Mouse (Mus musculus): ENCODE measurements around the gene Nkpd1. TPM values are rescaled to one million over a fixed set of nuclear protein-coding genes. Genes with fewer than 3 reads are reported as not detected.

Gene Nkpd1
- polyA plus RNA-seq, 1 experiment: 1.1 TPM

DNA sequence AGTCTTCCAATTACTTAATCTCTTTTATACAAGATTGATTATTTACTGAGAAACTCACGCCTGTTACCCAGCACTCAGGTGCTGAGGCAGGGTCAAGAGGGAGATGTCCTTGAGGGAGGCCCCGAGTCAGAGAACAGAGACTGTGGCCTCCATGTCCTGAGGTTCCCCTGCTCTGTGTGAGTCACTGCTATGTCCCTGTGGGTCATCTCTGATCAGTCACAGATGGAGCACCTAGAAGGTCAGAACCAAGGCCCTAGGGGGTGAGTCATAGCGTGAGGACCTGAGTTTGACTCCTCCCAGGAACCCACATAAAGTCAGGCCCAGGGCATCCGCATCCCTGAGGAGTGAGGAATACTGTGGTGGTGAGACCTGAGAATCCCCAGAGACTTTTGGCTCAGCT lies 16.0 kb upstream of the Nkpd1 start:
- no peak for DNase-seq
- H3K27me3 ChIP-seq (ENCODE audit: control insufficient read depth, insufficient read depth, low read length): no peaks in the 10 kb centered on the region
- no peak for TF ChIP-seq CTCF (IDR thresholded peaks at IDR 0.05; ENCODE audit: borderline replicate concordance, control insufficient read depth, extremely low read depth, insufficient read depth, low read length, poor library complexity)
- no peak for TF ChIP-seq POLR2A (IDR thresholded peaks at IDR 0.05; ENCODE audit: control insufficient read depth, extremely low read depth, insufficient read depth, low read length, poor library complexity)
- 0 out of 2 replicates have a peak, but pooled peaks cover 4% of the 10 kb centered on the region for H3K4me1 ChIP-seq (replicated peaks; ENCODE audit: control insufficient read depth, insufficient read depth, low read length)
- H3K4me3 ChIP-seq (ENCODE audit: control insufficient read depth, insufficient read depth, low read length): no peak overlapping the region
- H3K36me3 ChIP-seq (ENCODE audit: control insufficient read depth, insufficient read depth, low read length): no peaks in the 10 kb centered on the region
- H3K27ac ChIP-seq (ENCODE audit: control insufficient read depth, insufficient read depth, low read length): no peak overlapping the region
- 83% methylated on average over 4 of the region's 4 CpGs for WGBS

DNA sequence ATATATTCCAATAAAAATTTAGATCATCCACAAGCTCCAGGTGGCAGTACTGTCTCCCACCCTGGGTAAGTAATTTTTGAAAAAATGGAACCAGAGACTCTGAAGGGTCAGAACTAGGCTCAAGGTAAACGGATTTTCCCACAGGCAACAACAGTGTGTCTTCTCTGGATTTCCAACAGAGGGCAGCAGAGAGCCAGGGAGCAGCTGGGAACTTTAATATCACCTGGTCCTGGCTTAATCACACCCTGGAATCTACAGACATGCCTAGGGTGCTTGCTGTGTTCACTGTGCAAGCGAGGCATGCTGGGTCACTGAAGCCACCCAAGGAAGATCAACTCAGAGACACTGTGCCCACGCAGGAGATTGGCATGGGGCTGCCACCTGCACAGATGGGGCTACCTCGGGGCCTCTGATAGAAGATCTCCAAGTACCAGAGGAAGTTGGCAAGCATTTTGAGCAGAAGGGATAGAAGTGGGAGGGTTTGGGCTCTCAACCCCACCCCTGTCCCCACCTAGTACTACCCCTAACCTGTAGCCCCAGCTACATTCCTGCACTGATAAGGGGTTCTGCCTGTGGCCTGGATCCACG lies 14.1 kb upstream of the Nkpd1 start:
- H3K4me1 ChIP-seq (replicated peaks; ENCODE audit: control insufficient read depth, insufficient read depth, low read length): peaks cover 14% of the 10 kb centered on the region; the same call in 1 of the 2 replicates
- H3K27ac ChIP-seq (ENCODE audit: control insufficient read depth, insufficient read depth, low read length): no peak overlapping the region
- no peak overlapping the region for H3K4me3 ChIP-seq (ENCODE audit: control insufficient read depth, insufficient read depth, low read length)
- TF ChIP-seq POLR2A (IDR thresholded peaks at IDR 0.05; ENCODE audit: control insufficient read depth, extremely low read depth, insufficient read depth, low read length, poor library complexity): no peak
- peak; percentile 48; the same call in 1 of the 2 replicates for TF ChIP-seq CTCF (IDR thresholded peaks at IDR 0.05; ENCODE audit: borderline replicate concordance, control insufficient read depth, extremely low read depth, insufficient read depth, low read length, poor library complexity)
- WGBS: 28% methylated on average over 5 of the region's 5 CpGs
- no peaks in the 10 kb centered on the region for H3K27me3 ChIP-seq (ENCODE audit: control insufficient read depth, insufficient read depth, low read length)
- DNase-seq: peak; percentile 42
- H3K36me3 ChIP-seq (ENCODE audit: control insufficient read depth, insufficient read depth, low read length): no peaks in the 10 kb centered on the region

DNA sequence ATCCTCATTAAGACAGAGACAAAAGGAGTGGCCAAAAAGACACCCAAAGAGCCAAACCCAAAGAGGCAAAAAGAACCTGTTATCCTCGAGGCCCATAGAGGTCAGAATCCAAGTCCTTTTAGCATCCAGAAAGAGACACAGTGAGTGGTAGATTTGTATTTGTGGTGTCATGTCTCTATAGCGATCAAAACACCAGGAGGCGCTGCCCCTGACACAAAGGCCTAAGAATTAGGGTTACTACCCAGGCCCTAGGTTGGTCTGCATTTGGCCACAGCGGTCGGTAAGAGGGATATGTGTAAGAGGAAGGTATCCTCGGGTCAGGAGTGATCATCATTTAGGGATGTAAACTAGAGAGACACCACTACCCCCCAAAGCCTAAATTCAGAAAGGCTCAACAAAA lies 11.3 kb upstream of the Nkpd1 start:
- TF ChIP-seq CTCF (IDR thresholded peaks at IDR 0.05; ENCODE audit: borderline replicate concordance, control insufficient read depth, extremely low read depth, insufficient read depth, low read length, poor library complexity) (no peak), POLR2A (IDR thresholded peaks at IDR 0.05; ENCODE audit: control insufficient read depth, extremely low read depth, insufficient read depth, low read length, poor library complexity) (no peak)
- DNase-seq: no peak
- H3K4me1 ChIP-seq (replicated peaks; ENCODE audit: control insufficient read depth, insufficient read depth, low read length): peaks cover 20% of the 10 kb centered on the region

DNA sequence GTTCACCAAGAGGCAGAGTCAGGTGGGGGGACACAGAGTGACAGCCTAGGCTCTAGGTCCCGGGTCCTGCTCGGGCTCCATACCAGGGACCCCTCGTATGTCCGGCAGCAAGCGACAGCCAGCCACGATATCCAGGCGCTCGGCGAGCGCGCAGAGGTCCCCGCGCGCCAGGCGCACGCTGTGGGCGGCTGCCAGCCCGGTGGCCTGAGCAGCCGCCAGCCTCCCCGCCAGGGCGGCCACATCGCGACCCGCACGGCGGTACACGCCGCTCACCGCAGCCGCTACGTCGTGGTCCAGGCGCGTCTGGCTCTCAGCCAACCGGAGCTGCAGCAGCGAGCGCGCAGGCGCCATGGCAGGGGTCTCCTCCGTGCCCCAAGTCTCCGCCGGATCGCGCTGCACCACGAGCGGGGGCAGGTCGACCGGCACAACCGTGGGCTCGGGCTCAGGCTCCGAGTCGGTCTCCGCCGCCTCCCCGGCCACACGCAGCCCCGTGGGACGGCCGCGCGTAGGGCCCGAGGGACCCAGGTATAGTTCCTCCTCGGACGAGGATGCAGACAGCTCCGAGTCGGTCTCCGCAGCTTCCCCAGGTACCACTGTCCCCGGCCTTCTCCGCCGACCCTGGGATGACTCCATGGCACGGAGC lies 10.5 kb upstream of the Nkpd1 start:
- no peak overlapping the region for H3K27ac ChIP-seq (ENCODE audit: control insufficient read depth, insufficient read depth, low read length)
- peak; percentile 52 for DNase-seq
- 5% methylated on average over 71 of the region's 71 CpGs for WGBS
- peaks cover 20% of the 10 kb centered on the region for H3K4me1 ChIP-seq (replicated peaks; ENCODE audit: control insufficient read depth, insufficient read depth, low read length)
- no peaks in the 10 kb centered on the region for H3K27me3 ChIP-seq (ENCODE audit: control insufficient read depth, insufficient read depth, low read length)
- H3K4me3 ChIP-seq (ENCODE audit: control insufficient read depth, insufficient read depth, low read length): peak overlapping the region; percentile 95
- TF ChIP-seq CTCF (IDR thresholded peaks at IDR 0.05; ENCODE audit: borderline replicate concordance, control insufficient read depth, extremely low read depth, insufficient read depth, low read length, poor library complexity) (0 out of 2 replicates have a peak, but pooled peaks have one; percentile 11), POLR2A (IDR thresholded peaks at IDR 0.05; ENCODE audit: control insufficient read depth, extremely low read depth, insufficient read depth, low read length, poor library complexity) (0 out of 2 replicates have a peak, but pooled peaks have one; percentile 36)
- H3K36me3 ChIP-seq (ENCODE audit: control insufficient read depth, insufficient read depth, low read length): no peaks in the 10 kb centered on the region

More for the DNA sequence above, 11.3 kb upstream of the Nkpd1 start:
- no peak overlapping the region for H3K4me3 ChIP-seq (ENCODE audit: control insufficient read depth, insufficient read depth, low read length)
- no peaks in the 10 kb centered on the region for H3K36me3 ChIP-seq (ENCODE audit: control insufficient read depth, insufficient read depth, low read length)
- H3K27ac ChIP-seq (ENCODE audit: control insufficient read depth, insufficient read depth, low read length): no peak overlapping the region
- 51% methylated on average over 6 of the region's 6 CpGs for WGBS
- no peaks in the 10 kb centered on the region for H3K27me3 ChIP-seq (ENCODE audit: control insufficient read depth, insufficient read depth, low read length)

DNA sequence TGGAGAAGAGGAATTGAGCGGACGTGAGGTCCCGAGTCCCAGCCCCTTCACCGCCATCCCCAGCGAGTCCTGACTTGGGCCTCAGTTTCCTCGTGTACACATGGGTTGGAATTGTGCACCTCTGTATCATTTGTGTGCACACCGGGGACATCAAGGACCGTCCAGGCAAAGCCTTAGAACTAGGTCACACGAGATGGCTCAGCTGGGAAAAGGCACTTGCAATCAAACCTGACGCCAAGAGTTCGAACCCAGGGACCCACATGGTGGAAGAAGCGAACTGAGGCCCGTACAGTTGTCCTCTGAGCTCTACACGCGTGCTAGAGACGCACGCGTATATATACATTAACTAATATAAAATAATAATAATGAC lies 10.0 kb upstream of the Nkpd1 start:
- Histone ChIP-seq H3K4me3 (ENCODE audit: control insufficient read depth, insufficient read depth, low read length) (peak overlapping the region; percentile 95), H3K27ac (ENCODE audit: control insufficient read depth, insufficient read depth, low read length) (no peak overlapping the region), H3K4me1 (replicated peaks; ENCODE audit: control insufficient read depth, insufficient read depth, low read length) (peaks cover 20% of the 10 kb centered on the region), H3K36me3 (ENCODE audit: control insufficient read depth, insufficient read depth, low read length) (no peaks in the 10 kb centered on the region), H3K27me3 (ENCODE audit: control insufficient read depth, insufficient read depth, low read length) (no peaks in the 10 kb centered on the region)
- DNase-seq: no peak
- 8% methylated on average over 18 of the region's 18 CpGs for WGBS
- TF ChIP-seq CTCF (IDR thresholded peaks at IDR 0.05; ENCODE audit: borderline replicate concordance, control insufficient read depth, extremely low read depth, insufficient read depth, low read length, poor library complexity) (no peak), POLR2A (IDR thresholded peaks at IDR 0.05; ENCODE audit: control insufficient read depth, extremely low read depth, insufficient read depth, low read length, poor library complexity) (0 out of 2 replicates have a peak, but pooled peaks have one; percentile 4)

DNA sequence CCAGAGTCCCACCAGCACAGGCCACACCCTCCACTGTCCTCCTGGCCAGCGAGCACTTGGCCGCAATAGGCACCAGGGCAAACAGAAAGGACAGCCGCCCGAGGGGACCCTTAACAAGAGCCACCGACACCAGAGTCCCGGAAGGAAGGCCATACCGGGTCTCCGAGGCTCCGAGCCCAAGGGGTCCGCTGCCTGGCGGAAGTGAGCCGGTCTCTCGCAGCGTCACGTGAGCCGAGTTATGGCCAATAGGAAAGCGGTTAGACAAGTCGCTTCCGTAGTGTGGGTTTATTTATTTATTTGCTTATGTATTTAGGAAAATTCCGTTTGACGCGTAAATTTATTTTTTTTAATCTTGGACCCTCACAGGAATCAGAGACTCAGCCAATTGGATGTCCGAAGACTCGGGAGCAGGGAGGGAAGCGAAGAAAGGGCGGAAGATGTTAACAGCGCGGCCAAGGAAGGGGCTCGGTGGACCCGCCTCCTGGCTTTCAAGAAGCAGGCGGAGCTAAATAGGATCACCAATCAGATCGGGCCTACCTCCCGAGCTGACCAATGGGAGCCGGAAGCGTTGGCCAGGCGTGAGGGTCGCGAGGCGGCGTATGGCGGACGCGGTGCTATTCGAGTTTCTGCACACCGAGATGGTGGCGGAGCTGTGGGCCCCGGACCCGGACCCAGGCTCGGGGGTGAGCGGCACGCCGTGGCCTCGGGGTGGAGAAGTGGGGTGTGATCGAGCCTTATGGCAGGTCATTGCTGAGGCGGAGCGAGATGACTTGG lies 9.3 kb upstream of the Nkpd1 start, which contains the start of the genes Bloc1s3 and Trappc6a:
Gene Bloc1s3 (minus strand): TSS at position 218 of the 774 bp plus-strand sequence.
Gene Trappc6a (plus strand): TSS at position 246 of the 774 bp plus-strand sequence.
- peak; percentile 93 for DNase-seq
- TF ChIP-seq POLR2A (IDR thresholded peaks at IDR 0.05; ENCODE audit: control insufficient read depth, extremely low read depth, insufficient read depth, low read length, poor library complexity): peak; percentile 31; the same call in 1 of the 2 replicates
- TF ChIP-seq CTCF (IDR thresholded peaks at IDR 0.05; ENCODE audit: borderline replicate concordance, control insufficient read depth, extremely low read depth, insufficient read depth, low read length, poor library complexity): 0 out of 2 replicates have a peak, but pooled peaks have one; percentile 8
- peak within 1 kb of the TSS; percentile 39; the same call in 1 of the 2 replicates for H3K27ac ChIP-seq (ENCODE audit: control insufficient read depth, insufficient read depth, low read length)
- H3K36me3 ChIP-seq (ENCODE audit: control insufficient read depth, insufficient read depth, low read length): no peaks in the 10 kb centered on the region
- H3K4me3 ChIP-seq (ENCODE audit: control insufficient read depth, insufficient read depth, low read length): peak within 1 kb of the TSS; percentile 95
- under 1% methylated on average over 56 of the region's 56 CpGs for WGBS
- peaks cover 20% of the 10 kb centered on the region for H3K4me1 ChIP-seq (replicated peaks; ENCODE audit: control insufficient read depth, insufficient read depth, low read length)
- no peaks in the 10 kb centered on the region for H3K27me3 ChIP-seq (ENCODE audit: control insufficient read depth, insufficient read depth, low read length)
